Mouse (Mus musculus) limb, embryonic 14.5 days (tissue): ENCODE measurements around the gene Entpd8. TPM values are rescaled to one million over a fixed set of nuclear protein-coding genes. Genes with fewer than 3 reads are reported as not detected.

ENCODE experiments used
- ATAC-seq: fragments of 200-750 bp; cut with Nextera tagmentation; 2 replicates; pipeline ENCODE4 v1.8.0; 2017; ENCODE audit warnings: low read depth, moderate number of reproducible peaks, moderate TSS enrichment; ENCODE audit not compliant: low FRiP score
- DNase-seq: peaks from one replicate; pipeline ENCODE4 v3.0.0-alpha.2; 2015; ENCODE audit warnings: low spot score
- H3K27ac ChIP-seq: fragments of 300-500 bp; sonication (generic); replicated peaks from 2 replicates; pipeline ENCODE4 v1.5.1; 2014; ENCODE audit warnings: low read depth, mild to moderate bottlenecking, low read length, moderate library complexity, mixed read lengths
- H3K27me3 ChIP-seq: fragments of 300-500 bp; sonication (generic); 2 replicates; pipeline ENCODE4 v1.6.1; 2014; ENCODE audit warnings: low read length, mixed read lengths; ENCODE audit not compliant: control insufficient read depth, insufficient read depth
- H3K36me3 ChIP-seq: fragments of 300-500 bp; sonication (generic); 2 replicates; pipeline ENCODE4 v1.6.1; 2014; ENCODE audit warnings: mild to moderate bottlenecking, low read length, moderate library complexity, mixed read lengths; ENCODE audit not compliant: control insufficient read depth, insufficient read depth
- H3K4me1 ChIP-seq: fragments of 300-500 bp; sonication (generic); 2 replicates; pipeline ENCODE4 v1.6.1; 2014; ENCODE audit warnings: antibody characterized with exemption, low read length, mixed read lengths; ENCODE audit not compliant: control insufficient read depth, insufficient read depth
- H3K4me2 ChIP-seq: fragments of 300-500 bp; sonication (generic); replicated peaks from 2 replicates; pipeline ENCODE4 v1.6.1; 2014; ENCODE audit warnings: low read depth, mild to moderate bottlenecking, low read length, moderate library complexity; ENCODE audit not compliant: severe bottlenecking
- H3K4me3 ChIP-seq: fragments of 300-500 bp; sonication (generic); replicated peaks from 2 replicates; pipeline ENCODE4 v1.5.1; 2014; ENCODE audit warnings: low read length
- H3K9ac ChIP-seq: fragments of 300-500 bp; sonication (generic); 2 replicates; pipeline ENCODE4 v1.6.1; 2014; ENCODE audit warnings: mild to moderate bottlenecking, low read depth, low read length, moderate library complexity; ENCODE audit not compliant: severe bottlenecking
- H3K9me3 ChIP-seq: fragments of 300-500 bp; sonication (generic); 2 replicates; pipeline ENCODE4 v1.6.1; 2016; ENCODE audit warnings: low read length; ENCODE audit not compliant: control insufficient read depth
- POLR2A ChIP-seq: fragments of 200-500 bp; IDR thresholded peaks from 2 replicates; pipeline ENCODE4 v1.8.0; 2012; ENCODE audit warnings: inconsistent platforms, mild to moderate bottlenecking, moderate library complexity, borderline replicate concordance; ENCODE audit not compliant: insufficient read depth, insufficient read length; ENCODE audit errors: extremely low read depth
- WGBS: fragments of 180-500 bp; shearing (Covaris S2); extraction: QIAGEN DNeasy Blood & Tissue Kit; methylation state at CpG from one replicate; pipeline ENCODE4 v1.1.7; 2014; 5-methylcytosine and 5-hydroxymethylcytosine counted together
- polyA plus RNA-seq, 2 experiments: library from polyadenylated mRNA; depleted of rRNA in 1 of 2; stranded (reverse) in 1 of 2; unstranded in 1 of 2; fragments of >200 nt; fragmentation: Nextera tagmentation in 1 of 2; extraction: Ambion mirVana in 1 of 2; gene quantifications; 2 replicates each; pipeline versions ENCODE4 v1.2.1 to v1.2.3; 2012 to 2014

Entpd8 gene
- polyA plus RNA-seq, 2 experiments = 0.26 TPM; not detected in 1

DNA sequence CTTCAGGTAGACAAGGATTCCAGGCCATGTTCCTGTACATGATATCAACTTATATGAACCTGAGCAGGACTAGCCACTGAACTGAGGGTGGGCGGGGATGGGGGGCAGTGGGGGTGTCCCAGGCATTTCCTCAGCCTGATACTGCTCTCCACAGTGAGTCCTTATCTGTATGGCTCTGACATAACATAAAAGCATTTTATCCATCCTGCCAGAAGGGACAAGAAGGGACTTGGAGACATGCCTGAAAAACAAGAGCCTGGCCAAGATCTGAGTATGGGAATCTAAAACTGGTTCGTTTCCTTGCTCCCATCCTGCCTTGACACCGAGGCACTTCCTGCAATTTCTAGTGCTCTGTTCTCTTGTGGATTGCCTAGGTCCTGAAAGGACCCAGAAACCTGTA is 25.9 kb downstream of the Entpd8 start:
- Histone ChIP-seq H3K27ac (no peak overlapping the region), H3K9ac (no peak overlapping the region), H3K4me3 (no peak overlapping the region), H3K36me3 (no peaks in the 10 kb centered on the region), H3K9me3 (no peaks in the 10 kb centered on the region), H3K4me1 (no peaks in the 10 kb centered on the region), H3K4me2 (no peak overlapping the region), H3K27me3 (no peaks in the 10 kb centered on the region)
- DNase-seq (no peak), ATAC-seq (no peak)
- TF ChIP-seq POLR2A = no peak
- WGBS = 72% methylated on average over 3 of the region's 3 CpGs

DNA sequence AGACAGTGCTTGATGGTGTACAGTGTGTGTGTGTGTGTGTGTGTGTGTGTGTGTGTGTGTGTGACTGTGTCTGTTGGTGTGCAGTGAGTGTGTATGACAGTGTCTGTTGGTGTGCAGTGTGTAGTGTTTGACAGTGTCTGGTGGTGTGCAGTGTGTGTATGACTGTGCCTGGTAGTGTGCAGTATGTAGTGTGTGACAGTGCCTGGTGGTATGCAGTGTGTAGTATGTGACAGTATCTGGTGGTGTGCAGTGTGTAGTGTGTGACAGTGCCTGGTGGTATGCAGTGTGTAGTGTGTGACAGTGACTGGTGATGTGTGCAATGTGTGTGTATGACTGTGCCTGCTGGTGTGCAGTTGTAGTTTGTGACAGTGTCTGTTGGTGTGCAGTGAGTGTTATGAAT is 29.4 kb downstream of the Entpd8 start:
- DNase-seq = no peak

DNA sequence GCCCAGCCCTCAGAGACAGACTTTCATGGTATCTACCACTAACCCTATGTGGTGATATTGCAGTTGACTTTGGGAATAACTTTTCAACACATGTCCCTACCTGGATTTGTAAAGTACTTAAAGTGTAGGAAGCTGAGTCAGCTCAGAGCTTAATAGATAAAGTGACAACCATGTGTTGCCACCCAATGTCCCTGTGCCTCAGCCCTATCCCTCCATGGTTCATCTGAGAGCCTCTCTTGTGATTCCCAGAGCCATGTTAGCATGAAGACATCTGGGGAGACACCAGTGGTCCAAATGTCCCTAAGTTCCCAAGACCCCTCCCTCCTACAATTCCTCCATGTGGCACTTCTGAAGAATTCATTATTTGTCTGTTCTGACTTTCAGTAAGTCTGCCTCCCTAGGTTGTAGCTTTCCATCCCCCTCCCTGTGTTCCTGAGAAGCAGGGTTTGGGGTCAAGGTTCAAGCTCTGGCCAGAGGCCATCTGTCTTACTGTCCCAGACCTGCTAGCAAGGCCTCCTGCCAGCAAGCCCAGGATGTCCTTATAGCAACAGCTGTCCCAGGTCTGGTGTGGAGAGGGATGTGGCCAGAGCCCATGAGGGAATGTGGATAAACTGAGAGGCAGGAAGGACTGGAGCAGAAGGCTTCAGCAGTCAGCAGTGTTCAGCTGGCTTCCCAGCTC is 30.5 kb downstream of the Entpd8 start:
- no peaks in the 10 kb centered on the region for H3K9me3 ChIP-seq
- H3K36me3 ChIP-seq = no peaks in the 10 kb centered on the region
- no peak for TF ChIP-seq POLR2A
- H3K4me1 ChIP-seq = no peaks in the 10 kb centered on the region
- no peak overlapping the region for H3K27ac ChIP-seq
- H3K27me3 ChIP-seq = no peaks in the 10 kb centered on the region
- H3K4me2 ChIP-seq = no peak overlapping the region
- ATAC-seq (no peak), DNase-seq (no peak)
- no peak overlapping the region for H3K4me3 ChIP-seq
- H3K9ac ChIP-seq = no peak overlapping the region

More for the DNA sequence above, 29.4 kb downstream of the Entpd8 start:
- Histone ChIP-seq H3K36me3 (no peaks in the 10 kb centered on the region), H3K9ac (no peak overlapping the region), H3K4me1 (no peaks in the 10 kb centered on the region), H3K27me3 (no peaks in the 10 kb centered on the region), H3K4me3 (no peak overlapping the region), H3K4me2 (no peak overlapping the region), H3K27ac (no peak overlapping the region), H3K9me3 (no peaks in the 10 kb centered on the region)
- no peak for ATAC-seq
- TF ChIP-seq POLR2A = no peak

DNA sequence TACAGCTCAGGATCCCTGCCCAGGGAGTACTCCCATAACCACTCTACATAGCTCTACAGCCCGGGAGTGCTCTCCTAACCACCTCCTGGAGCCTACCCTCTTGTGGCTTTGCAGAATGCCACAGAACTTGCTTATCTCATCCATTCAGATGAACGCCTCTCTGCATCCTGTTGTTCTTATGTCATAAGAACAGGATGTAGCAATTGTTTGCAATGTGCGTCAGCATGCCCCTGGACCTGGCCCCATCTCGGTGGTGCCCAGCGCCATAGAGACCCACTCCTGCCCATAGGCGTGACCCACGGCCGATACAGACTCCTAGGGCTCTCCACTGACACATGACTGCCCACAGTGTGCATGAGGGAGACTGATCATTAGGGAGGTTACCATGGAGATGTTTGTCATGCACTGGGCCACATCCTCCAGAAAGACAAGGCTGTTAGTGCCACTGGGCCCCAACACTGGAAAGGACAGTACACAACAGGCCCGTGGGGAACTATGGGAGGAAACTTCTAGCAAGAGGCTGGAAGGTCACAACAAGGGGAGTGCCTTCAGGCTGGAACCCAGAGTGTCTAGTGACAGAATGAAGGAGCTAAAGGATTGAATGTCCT is 31.2 kb downstream of the Entpd8 start:
- H3K4me3 ChIP-seq = no peak overlapping the region
- no peaks in the 10 kb centered on the region for H3K36me3 ChIP-seq
- TF ChIP-seq POLR2A = no peak
- no peaks in the 10 kb centered on the region for H3K27me3 ChIP-seq
- H3K27ac ChIP-seq = peak overlapping the region; percentile 33; the same call in 1 of the 2 replicates
- WGBS = 72% methylated on average over 9 of the region's 9 CpGs
- DNase-seq (no peak), ATAC-seq (no peak)
- no peak overlapping the region for H3K4me2 ChIP-seq
- H3K9ac ChIP-seq = no peak overlapping the region
- no peaks in the 10 kb centered on the region for H3K4me1 ChIP-seq
- no peaks in the 10 kb centered on the region for H3K9me3 ChIP-seq

DNA sequence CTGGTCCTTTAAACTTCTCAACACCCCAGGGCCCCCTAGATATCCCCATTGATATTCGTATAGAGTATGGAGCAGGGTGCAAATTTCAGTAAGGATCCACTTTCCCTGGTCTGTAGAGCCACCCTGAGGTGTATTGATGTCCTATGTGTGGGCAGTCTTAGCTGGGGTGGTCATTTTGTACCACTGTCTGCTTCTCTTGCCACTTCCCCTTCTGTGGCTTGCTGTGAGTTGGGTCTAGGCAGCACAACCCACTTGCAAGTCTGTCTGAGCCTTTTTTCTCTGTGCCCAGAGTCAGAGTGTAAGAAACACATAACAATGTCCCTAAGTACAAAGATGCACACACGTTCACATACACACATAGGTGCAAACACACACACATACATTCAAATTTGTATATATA is 34.2 kb downstream of the Entpd8 start:
- no peak for DNase-seq
- H3K4me1 ChIP-seq = no peaks in the 10 kb centered on the region
- WGBS = 78% methylated on average over 2 of the region's 2 CpGs
- ATAC-seq = no peak
- H3K4me2 ChIP-seq = no peak overlapping the region
- H3K9me3 ChIP-seq = no peaks in the 10 kb centered on the region
- no peak overlapping the region for H3K9ac ChIP-seq
- no peak overlapping the region for H3K4me3 ChIP-seq
- no peaks in the 10 kb centered on the region for H3K27me3 ChIP-seq
- H3K27ac ChIP-seq = no peak overlapping the region
- H3K36me3 ChIP-seq = no peaks in the 10 kb centered on the region
- TF ChIP-seq POLR2A = no peak
